Mouse (Mus musculus): Measurements from ENCODE around the gene Fgfbp3. TPM values are rescaled to one million over a fixed set of nuclear protein-coding genes. Genes with fewer than 3 reads are reported as not detected.

Fgfbp3 gene
- polyA plus RNA-seq, 1 experiment from 2014 or later: 5.5 TPM

Other genes with a start within 250 kb of the Fgfbp3 start
- 97.2 and 105 TPM in 2 replicates for gene Ppp1r3c, start 183.0 kb downstream of the Fgfbp3 start, polyA plus RNA-seq (2015; fragmentation: Nextera tagmentation; extraction: Ambion mirVana)
- gene Tnks2, start 85.4 kb downstream of the Fgfbp3 start, polyA plus RNA-seq (2015; fragmentation: Nextera tagmentation; extraction: Ambion mirVana): 24.3 and 31.5 TPM in 2 replicates
- 9.4 and 10.4 TPM in 2 replicates for gene Btaf1, start 6.5 kb upstream of the Fgfbp3 start, polyA plus RNA-seq (2015; fragmentation: Nextera tagmentation; extraction: Ambion mirVana)